Mouse (Mus musculus) intestine, embryonic 16.5 days (tissue): ENCODE measurements around the gene Slc16a12. TPM values are rescaled to one million over a fixed set of nuclear protein-coding genes. Genes with fewer than 3 reads are reported as not detected.
"Not testable (repeated sequence)": the region's sequence is repeated elsewhere in the genome, so short reads cannot be mapped to it uniquely, and the experiment has no call there.

Source experiments
- ATAC-seq: fragments of 200-750 bp; cut with Nextera tagmentation; 2 replicates; pipeline ENCODE4 v1.8.0; 2017; ENCODE audit warnings: moderate TSS enrichment, moderate library complexity
- H3K27ac ChIP-seq: fragments of 300-500 bp; sonication (generic); 2 replicates; pipeline ENCODE4 v1.5.1; 2014; ENCODE audit warnings: mild to moderate bottlenecking, low read length
- H3K27me3 ChIP-seq: fragments of 300-500 bp; sonication (generic); replicated peaks from 2 replicates; pipeline ENCODE4 v1.6.1; 2014; ENCODE audit warnings: low read length, control low read depth, mixed read lengths; ENCODE audit not compliant: control insufficient read depth, insufficient read depth
- H3K36me3 ChIP-seq: fragments of 300-500 bp; sonication (generic); 2 replicates; pipeline ENCODE4 v1.6.1; 2014; ENCODE audit warnings: low read length, control low read depth; ENCODE audit not compliant: control insufficient read depth, insufficient read depth
- H3K4me1 ChIP-seq: fragments of 300-500 bp; sonication (generic); 2 replicates; pipeline ENCODE4 v1.6.1; 2014; ENCODE audit warnings: low read length, control low read depth, mixed read lengths; ENCODE audit not compliant: control insufficient read depth, insufficient read depth
- H3K4me2 ChIP-seq: fragments of 300-500 bp; sonication (generic); 2 replicates; pipeline ENCODE4 v1.6.1; 2014; ENCODE audit warnings: low read depth, low read length, control low read depth
- H3K4me3 ChIP-seq: fragments of 300-500 bp; sonication (generic); 2 replicates; pipeline ENCODE4 v1.5.1; 2014; ENCODE audit warnings: mild to moderate bottlenecking, low read length
- H3K9ac ChIP-seq: fragments of 300-500 bp; sonication (generic); 2 replicates; pipeline ENCODE4 v1.6.1; 2014; ENCODE audit warnings: low read depth, low read length
- H3K9me3 ChIP-seq: fragments of 300-500 bp; sonication (generic); 2 replicates; pipeline ENCODE4 v1.6.1; 2016; ENCODE audit warnings: low read length, control low read depth; ENCODE audit not compliant: control insufficient read depth
- WGBS: fragments of 180-500 bp; shearing (Covaris S2); extraction: QIAGEN DNeasy Blood & Tissue Kit; methylation state at CpG from one replicate; pipeline ENCODE4 v1.1.7; 2014; 5-methylcytosine and 5-hydroxymethylcytosine counted together
- polyA plus RNA-seq: library from polyadenylated mRNA; unstranded; fragments of >200 nt; fragmentation: Nextera tagmentation; extraction: Ambion mirVana; gene quantifications from 2 replicates; pipeline ENCODE4 v1.2.1, GENCODE M21; 2015

The Slc16a12 gene
- polyA plus RNA-seq, 1 experiment from 2014 or later = 8.3 TPM

DNA sequence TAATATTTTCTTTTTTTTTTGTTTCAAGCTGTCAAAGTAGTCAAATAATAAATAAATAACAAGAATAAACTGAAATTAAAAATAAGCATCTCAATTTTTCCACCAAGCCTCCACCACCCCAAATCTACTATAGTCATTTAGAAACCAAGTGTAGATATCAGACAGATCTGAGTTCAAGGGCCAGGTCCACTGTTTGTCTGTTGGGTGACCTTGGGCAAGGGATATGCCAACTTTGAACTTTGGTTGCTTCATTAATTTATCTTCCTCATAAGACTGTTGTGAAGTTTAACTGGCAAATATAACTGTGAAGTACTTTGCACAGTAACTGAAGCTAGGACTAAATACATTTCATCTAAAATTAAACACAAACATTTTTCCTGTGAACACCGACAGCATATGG is 8.6 kb upstream of the Slc16a12 start:
- 71% methylated on average over 1 of the region's 1 CpGs for WGBS
- ATAC-seq = no peak
- Histone ChIP-seq H3K27ac (no peak overlapping the region), H3K36me3 (no peaks in the 10 kb centered on the region), H3K9ac (no peak overlapping the region), H3K4me2 (no peak overlapping the region), H3K27me3 (no peaks in the 10 kb centered on the region), H3K4me1 (no peaks in the 10 kb centered on the region), H3K9me3 (no peaks in the 10 kb centered on the region), H3K4me3 (no peak overlapping the region)

DNA sequence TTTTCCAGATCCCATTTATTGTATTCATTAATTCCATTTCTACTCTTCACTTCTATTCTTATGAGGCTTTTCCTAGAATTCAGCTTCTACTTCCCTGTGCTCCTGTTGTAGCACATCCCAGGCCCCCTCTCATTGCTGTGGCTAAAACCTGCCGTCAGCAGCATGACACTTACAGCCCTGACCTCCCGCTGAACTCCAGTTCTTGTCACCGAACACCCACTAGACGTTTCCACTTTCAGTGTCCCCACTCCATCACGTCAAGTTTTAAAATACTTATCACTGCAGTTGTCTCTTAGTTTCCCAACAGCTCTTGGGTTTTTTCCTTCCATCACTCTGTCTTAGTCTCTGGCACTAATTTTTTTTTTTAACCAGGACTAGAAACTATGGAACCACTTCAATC is 6.2 kb upstream of the Slc16a12 start:
- no peaks in the 10 kb centered on the region for H3K9me3 ChIP-seq
- no peak overlapping the region for H3K27ac ChIP-seq
- ATAC-seq = no peak
- H3K4me1 ChIP-seq = no peaks in the 10 kb centered on the region
- H3K9ac ChIP-seq = no peak overlapping the region
- H3K27me3 ChIP-seq = no peaks in the 10 kb centered on the region
- H3K4me2 ChIP-seq = no peak overlapping the region
- no peaks in the 10 kb centered on the region for H3K36me3 ChIP-seq
- WGBS = 35% methylated on average over 5 of the region's 5 CpGs
- H3K4me3 ChIP-seq = no peak overlapping the region

- H3K4me2 ChIP-seq = no peak overlapping the region
- H3K9ac ChIP-seq = no peak overlapping the region
- H3K36me3 ChIP-seq = no peaks in the 10 kb centered on the region
- no peaks in the 10 kb centered on the region for H3K27me3 ChIP-seq
- ATAC-seq = peak; percentile 75
- no peaks in the 10 kb centered on the region for H3K4me1 ChIP-seq
- H3K4me3 ChIP-seq = no peak overlapping the region
- H3K27ac ChIP-seq = no peak overlapping the region; the same call in 1 of the 2 replicates
- WGBS = 52% methylated on average over 3 of the region's 3 CpGs
- no peaks in the 10 kb centered on the region for H3K9me3 ChIP-seq
Measured at GRCm38 (mm10) chr19:34752391-34753092, 5.5 kb upstream of the Slc16a12 start.

DNA sequence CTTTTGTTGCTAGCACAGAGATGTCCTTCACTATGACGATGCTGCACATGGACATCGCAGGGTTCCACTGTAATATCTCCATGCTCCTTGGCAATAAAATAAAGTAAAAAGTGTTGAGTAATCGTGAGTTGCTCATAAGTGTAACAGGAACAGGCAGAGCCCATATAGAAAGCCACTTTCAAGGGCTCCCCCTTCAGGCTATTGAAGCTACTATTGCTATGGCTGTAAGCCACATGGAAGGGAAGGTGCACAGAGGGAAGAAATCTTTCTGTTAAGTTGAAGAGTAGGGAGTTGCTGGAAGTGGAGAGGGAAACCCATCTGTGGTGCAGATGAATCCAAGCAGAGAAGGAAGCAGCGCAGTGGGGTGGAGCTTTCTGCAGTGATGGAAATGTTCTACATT is 4.1 kb upstream of the Slc16a12 start:
- Histone ChIP-seq H3K36me3 (no peaks in the 10 kb centered on the region), H3K27ac (no peak overlapping the region), H3K4me3 (no peak overlapping the region), H3K4me1 (no peaks in the 10 kb centered on the region), H3K9me3 (no peaks in the 10 kb centered on the region), H3K9ac (no peak overlapping the region), H3K27me3 (no peaks in the 10 kb centered on the region), H3K4me2 (no peak overlapping the region)
- ATAC-seq = peak; percentile 36; the same call in 1 of the 2 replicates
- 70% methylated on average over 4 of the region's 4 CpGs for WGBS

DNA sequence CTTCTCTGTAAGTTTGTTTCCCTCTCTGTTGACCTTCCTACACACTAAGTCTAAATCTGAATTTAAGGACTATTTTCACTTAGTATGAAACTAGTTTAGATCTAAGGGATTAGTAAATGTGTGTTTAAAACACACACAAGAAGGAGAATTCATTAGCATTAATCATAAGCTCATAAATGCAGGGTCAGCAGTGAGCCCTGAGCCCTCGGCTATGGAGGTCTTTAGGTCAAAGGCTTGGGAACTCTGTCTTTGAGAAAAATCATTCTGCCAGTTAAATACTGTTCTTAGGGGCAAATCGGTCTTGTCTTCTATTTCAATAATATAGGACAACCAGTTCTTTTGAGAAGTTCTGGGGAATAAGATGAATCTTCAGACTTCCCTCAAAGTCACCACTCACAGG is 1.9 kb upstream of the Slc16a12 start:
- Histone ChIP-seq H3K4me1 (no peaks in the 10 kb centered on the region), H3K9me3 (no peaks in the 10 kb centered on the region), H3K36me3 (no peaks in the 10 kb centered on the region), H3K4me2 (no peak overlapping the region), H3K4me3 (no peak overlapping the region), H3K9ac (no peak overlapping the region), H3K27ac (no peak overlapping the region), H3K27me3 (no peaks in the 10 kb centered on the region)
- 79% methylated on average over 2 of the region's 2 CpGs for WGBS
- ATAC-seq = no peak

DNA sequence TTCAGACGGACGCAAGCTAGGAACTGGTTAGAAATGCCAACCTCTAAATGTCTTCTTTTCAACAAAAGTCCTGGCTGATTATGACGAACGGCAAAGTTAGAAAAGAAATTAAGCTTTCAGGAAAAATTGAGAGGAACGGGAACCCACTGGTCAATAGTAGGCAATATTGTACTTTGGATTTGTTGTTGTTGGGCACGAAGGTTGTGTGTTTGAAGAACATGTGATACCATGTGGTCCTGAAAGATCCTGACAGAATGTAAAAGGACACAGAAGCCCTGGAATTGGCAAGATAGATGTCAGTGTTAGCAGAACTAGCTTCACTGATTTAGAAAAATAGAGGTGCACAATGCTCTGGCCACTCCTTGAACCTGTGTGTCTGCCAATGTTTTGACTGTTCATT is 880 bp upstream of the Slc16a12 start:
- H3K36me3 ChIP-seq, H3K4me1 ChIP-seq, H3K4me3 ChIP-seq, H3K27ac ChIP-seq, H3K9me3 ChIP-seq, H3K27me3 ChIP-seq, ATAC-seq, H3K9ac ChIP-seq, H3K4me2 ChIP-seq: not testable (repeated sequence)
- WGBS = 92% methylated on average over 6 of the region's 6 CpGs

GRCm38 (mm10) chr19:34746201-34746600 is 888 bp downstream of the Slc16a12 start:
- Histone ChIP-seq H3K4me3 (peak overlapping the region; percentile 62), H3K27ac (no peak overlapping the region), H3K4me2 (peak overlapping the region; percentile 92), H3K4me1 (no peaks in the 10 kb centered on the region), H3K36me3 (no peaks in the 10 kb centered on the region), H3K9ac (peak overlapping the region; percentile 76), H3K27me3 (no peaks in the 10 kb centered on the region), H3K9me3 (no peaks in the 10 kb centered on the region)
- 0 out of 2 replicates have a peak, but pooled peaks have one; percentile 27 for ATAC-seq
- 18% methylated on average over 9 of the region's 9 CpGs for WGBS

- Histone ChIP-seq H3K27ac (no peak overlapping the region), H3K27me3 (no peaks in the 10 kb centered on the region), H3K9me3 (no peaks in the 10 kb centered on the region), H3K36me3 (no peaks in the 10 kb centered on the region), H3K4me1 (no peaks in the 10 kb centered on the region), H3K9ac (no peak overlapping the region), H3K4me2 (no peak overlapping the region), H3K4me3 (no peak overlapping the region)
- WGBS = 84% methylated on average over 8 of the region's 8 CpGs
- no peak for ATAC-seq
Measured at GRCm38 (mm10) chr19:34745012-34745411, 2.1 kb downstream of the Slc16a12 start.

DNA sequence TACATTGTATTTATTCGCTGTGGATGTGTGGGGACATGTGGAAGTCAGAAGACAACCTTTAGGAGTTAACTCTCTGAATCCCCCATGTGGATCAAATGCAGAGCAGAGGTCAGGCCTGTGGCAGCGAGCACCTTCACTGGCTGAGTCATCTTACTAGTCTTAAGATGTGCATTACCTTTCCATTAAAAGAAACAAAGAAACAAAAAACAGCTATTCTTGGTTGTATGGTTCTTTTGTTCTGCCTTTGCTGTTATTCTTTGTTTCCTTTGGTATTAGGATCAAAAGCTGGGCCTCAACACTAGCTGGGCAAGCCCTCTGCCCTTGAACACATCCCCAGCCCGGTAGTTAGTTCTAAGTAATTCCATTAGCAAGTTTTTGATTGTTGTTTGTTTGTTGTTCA is 9.2 kb downstream of the Slc16a12 start:
- H3K4me2 ChIP-seq = no peak overlapping the region
- H3K27me3 ChIP-seq = no peaks in the 10 kb centered on the region
- H3K27ac ChIP-seq = no peak overlapping the region
- no peak overlapping the region for H3K4me3 ChIP-seq
- no peak overlapping the region for H3K9ac ChIP-seq
- H3K4me1 ChIP-seq = no peaks in the 10 kb centered on the region
- 91% methylated on average over 3 of the region's 3 CpGs for WGBS
- no peak for ATAC-seq
- H3K9me3 ChIP-seq = no peaks in the 10 kb centered on the region
- H3K36me3 ChIP-seq = no peaks in the 10 kb centered on the region

DNA sequence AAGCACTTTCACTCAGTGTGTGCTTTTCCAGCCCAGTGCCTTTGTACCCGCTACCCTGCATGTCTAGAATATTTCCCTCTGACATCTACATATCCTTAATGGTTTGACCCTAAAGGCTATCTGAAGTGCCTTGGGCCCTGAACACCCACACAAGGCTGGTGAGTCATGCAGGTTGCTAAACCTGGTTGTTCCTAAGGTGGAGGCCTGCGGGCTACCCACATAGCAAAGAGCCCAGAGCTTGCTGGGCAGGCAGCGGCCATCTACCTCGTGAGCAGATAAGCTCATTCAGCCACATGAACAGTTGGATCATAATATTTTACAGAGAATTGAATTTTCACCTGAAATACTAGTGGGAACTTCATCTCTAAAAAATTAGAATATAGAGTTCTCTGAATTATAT is 11.2 kb downstream of the Slc16a12 start:
- Histone ChIP-seq H3K27me3 (no peaks in the 10 kb centered on the region), H3K27ac (no peak overlapping the region), H3K9ac (no peak overlapping the region), H3K4me3 (no peak overlapping the region), H3K9me3 (no peaks in the 10 kb centered on the region), H3K4me1 (no peaks in the 10 kb centered on the region), H3K4me2 (no peak overlapping the region), H3K36me3 (no peaks in the 10 kb centered on the region)
- 89% methylated on average over 4 of the region's 4 CpGs for WGBS
- ATAC-seq = no peak
